Mouse (Mus musculus) forebrain, embryonic 16.5 days (tissue): ENCODE data around the gene AI481877. TPM values are rescaled to one million over a fixed set of nuclear protein-coding genes. Genes with fewer than 3 reads are reported as not detected.
"Not testable (repeated sequence)": the region's sequence is repeated elsewhere in the genome, so short reads cannot be mapped to it uniquely, and the experiment has no call there.

Experiments
- ATAC-seq: fragments of 200-750 bp; cut with Nextera tagmentation; 2 replicates; pipeline ENCODE4 v1.8.0; 2017; ENCODE audit warnings: mild to moderate bottlenecking, moderate library complexity
- H3K27ac ChIP-seq: fragments of 300-500 bp; sonication (generic); 2 replicates; pipeline ENCODE4 v1.5.1; 2014; ENCODE audit warnings: low read length, control low read depth
- H3K27me3 ChIP-seq: fragments of 300-500 bp; sonication (generic); replicated peaks from 2 replicates; pipeline ENCODE4 v1.6.1; 2014; ENCODE audit warnings: low read length; ENCODE audit not compliant: control insufficient read depth, insufficient read depth
- H3K36me3 ChIP-seq: fragments of 300-500 bp; sonication (generic); 2 replicates; pipeline ENCODE4 v1.6.1; 2014; ENCODE audit not compliant: control insufficient read depth, insufficient read depth
- H3K4me1 ChIP-seq: fragments of 300-500 bp; sonication (generic); replicated peaks from 2 replicates; pipeline ENCODE4 v1.6.1; 2014; ENCODE audit warnings: low read length; ENCODE audit not compliant: control insufficient read depth, insufficient read depth
- H3K4me2 ChIP-seq: fragments of 300-500 bp; sonication (generic); 2 replicates; pipeline ENCODE4 v1.6.1; 2014; ENCODE audit warnings: mild to moderate bottlenecking, low read length, control low read depth
- H3K4me3 ChIP-seq: fragments of 300-500 bp; sonication (generic); replicated peaks from 2 replicates; pipeline ENCODE4 v1.5.1; 2014; ENCODE audit warnings: mild to moderate bottlenecking, low read length, control low read depth
- H3K9ac ChIP-seq: fragments of 300-500 bp; sonication (generic); replicated peaks from 2 replicates; pipeline ENCODE4 v1.6.1; 2014; ENCODE audit warnings: low read depth, low read length, control low read depth
- H3K9me3 ChIP-seq: fragments of 300-500 bp; sonication (generic); 2 replicates; pipeline ENCODE4 v1.6.1; 2016; ENCODE audit warnings: low read length; ENCODE audit not compliant: control insufficient read depth
- WGBS: fragments of 180-500 bp; shearing (Covaris S2); extraction: QIAGEN DNeasy Blood & Tissue Kit; methylation state at CpG from one replicate; pipeline ENCODE4 v1.1.7; 2014; 5-methylcytosine and 5-hydroxymethylcytosine counted together
- polyA plus RNA-seq: library from polyadenylated mRNA; unstranded; fragments of >200 nt; fragmentation: Nextera tagmentation; extraction: Ambion mirVana; gene quantifications from 2 replicates; pipeline ENCODE4 v1.2.1, GENCODE M21; 2015

Gene AI481877
- not detected in 2 replicates for polyA plus RNA-seq

DNA sequence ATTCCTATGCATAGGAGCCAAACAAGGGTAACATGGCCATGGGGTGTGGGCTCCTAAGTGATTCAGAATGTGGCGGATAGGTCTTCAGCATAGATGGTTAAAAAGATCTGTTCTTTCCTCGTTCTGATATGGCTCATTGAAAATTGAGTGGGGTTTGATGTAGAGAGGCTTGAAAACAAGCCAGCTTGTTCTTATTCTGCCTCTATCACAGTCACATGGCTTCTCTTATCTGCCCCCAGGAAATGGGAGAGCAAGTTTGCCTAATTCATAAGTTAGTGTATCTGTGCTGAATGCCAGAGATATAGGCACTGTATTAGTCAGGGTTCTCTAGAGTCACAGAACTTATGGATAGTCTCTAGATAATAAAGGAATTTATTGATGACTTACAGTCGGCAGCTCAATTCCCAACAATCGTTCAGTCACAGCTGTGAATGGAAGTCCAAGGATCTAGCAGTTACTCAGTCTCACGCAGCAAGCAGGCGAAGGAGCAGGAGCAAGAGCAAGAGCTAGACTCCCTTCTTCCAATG is at the start of gene AI481877:
Gene AI481877 (minus strand): TSS at position 477 of the 527 bp plus-strand sequence.
- not testable (repeated sequence) for H3K9ac ChIP-seq, H3K36me3 ChIP-seq, H3K27me3 ChIP-seq, H3K9me3 ChIP-seq, H3K4me2 ChIP-seq, H3K4me1 ChIP-seq, H3K27ac ChIP-seq, ATAC-seq, H3K4me3 ChIP-seq
- WGBS, result 84% methylated on average over 2 of the region's 6 CpGs

- H3K36me3 ChIP-seq, result no peaks in the 10 kb centered on the region
- peak overlapping the region; percentile 64 for H3K4me2 ChIP-seq
- no peaks in the 10 kb centered on the region for H3K9me3 ChIP-seq
- H3K4me3 ChIP-seq, result peak overlapping the region; percentile 99
- WGBS, result 15% methylated on average over 4 of the region's 4 CpGs
- H3K9ac ChIP-seq, result peak overlapping the region; percentile 99
- no peaks in the 10 kb centered on the region for H3K27me3 ChIP-seq
- H3K4me1 ChIP-seq, result peaks cover 13% of the 10 kb centered on the region
- ATAC-seq, result peak; percentile 7; the same call in 1 of the 2 replicates
- H3K27ac ChIP-seq, result peak overlapping the region; percentile 97
Observed at GRCm38 (mm10) chr4:59188474-59188801, 49.7 kb upstream of the AI481877 start.

DNA sequence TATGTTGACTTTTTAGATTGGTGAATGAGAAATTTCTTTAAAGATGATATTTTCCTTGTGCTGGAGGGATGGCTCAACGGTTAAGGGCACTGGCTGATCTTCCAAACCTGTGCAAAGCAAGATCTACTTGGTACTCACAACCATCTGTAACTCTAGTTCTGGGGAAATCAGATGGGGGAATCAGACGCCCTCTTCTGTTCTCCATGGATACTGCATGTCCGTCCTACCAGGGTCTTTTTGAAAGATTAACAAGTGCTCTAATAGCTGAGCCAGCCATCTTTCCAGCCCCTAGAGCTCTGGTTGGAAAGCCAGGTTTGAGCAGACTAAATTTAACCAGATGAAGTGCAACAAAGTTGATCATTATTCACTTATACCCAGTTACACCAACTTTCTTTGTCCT is 48.5 kb upstream of the AI481877 start:
- 21% methylated on average over 3 of the region's 3 CpGs for WGBS
- Histone ChIP-seq H3K4me2 (no peak overlapping the region), H3K9ac (no peak overlapping the region), H3K27me3 (no peaks in the 10 kb centered on the region), H3K9me3 (no peaks in the 10 kb centered on the region), H3K4me3 (no peak overlapping the region), H3K27ac (no peak overlapping the region), H3K36me3 (no peaks in the 10 kb centered on the region), H3K4me1 (peaks cover 13% of the 10 kb centered on the region)
- ATAC-seq, result no peak

DNA sequence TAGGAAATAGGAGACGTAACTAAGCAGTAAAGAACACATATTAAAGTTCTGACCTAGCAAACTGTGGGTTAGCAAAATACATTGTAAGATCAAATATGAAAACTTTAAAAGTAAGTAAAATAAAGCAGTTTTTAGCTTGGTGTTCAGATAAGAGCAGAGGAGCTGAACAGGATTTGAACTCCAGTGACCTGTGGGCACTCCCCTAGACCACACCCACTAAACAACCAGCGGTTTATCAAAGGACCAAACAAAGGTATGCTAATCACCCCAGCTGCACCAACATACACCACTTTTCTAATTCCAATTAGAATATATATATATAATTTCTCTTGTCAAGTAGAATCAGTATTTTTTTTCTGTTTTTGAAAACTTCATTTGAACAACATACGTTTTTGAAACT is 46.9 kb upstream of the AI481877 start:
- H3K4me3 ChIP-seq, result no peak overlapping the region
- ATAC-seq, result no peak
- no peaks in the 10 kb centered on the region for H3K27me3 ChIP-seq
- no peak overlapping the region for H3K4me2 ChIP-seq
- no peak overlapping the region for H3K27ac ChIP-seq
- no peaks in the 10 kb centered on the region for H3K36me3 ChIP-seq
- H3K9ac ChIP-seq, result no peak overlapping the region
- 69% methylated on average over 3 of the region's 3 CpGs for WGBS
- no peaks in the 10 kb centered on the region for H3K9me3 ChIP-seq
- peaks cover 12% of the 10 kb centered on the region for H3K4me1 ChIP-seq

GRCm38 (mm10) chr4:59181320-59182271 is 42.8 kb upstream of the AI481877 start:
- Histone ChIP-seq H3K4me1 (peaks cover 5% of the 10 kb centered on the region), H3K4me2 (no peak overlapping the region), H3K27ac (no peak overlapping the region), H3K27me3 (no peaks in the 10 kb centered on the region), H3K4me3 (no peak overlapping the region), H3K9ac (no peak overlapping the region), H3K36me3 (no peaks in the 10 kb centered on the region), H3K9me3 (no peaks in the 10 kb centered on the region)
- 33% methylated on average over 5 of the region's 5 CpGs for WGBS
- ATAC-seq, result peak; percentile 45; the same call in 1 of the 2 replicates

DNA sequence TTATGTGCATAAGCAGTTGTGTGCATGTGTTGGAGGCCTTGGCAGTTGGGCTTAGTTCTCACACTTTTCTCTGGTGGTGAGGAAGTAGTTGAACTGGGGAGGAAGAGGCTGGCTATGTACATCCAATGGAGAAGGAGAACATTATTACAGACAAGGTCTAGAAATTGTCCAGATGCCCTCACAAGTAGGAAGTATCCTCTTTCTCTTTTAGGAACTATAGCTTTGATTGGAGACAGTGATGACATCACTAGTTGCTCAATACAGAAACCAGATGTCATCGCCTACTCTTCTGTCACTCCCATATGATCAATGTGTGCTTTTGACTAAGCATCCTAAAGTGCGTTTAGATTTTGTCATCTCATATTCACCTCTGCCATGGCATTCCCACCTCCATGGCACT is 38.8 kb upstream of the AI481877 start:
- Histone ChIP-seq H3K27ac (no peak overlapping the region), H3K27me3 (no peaks in the 10 kb centered on the region), H3K4me3 (no peak overlapping the region), H3K4me2 (no peak overlapping the region), H3K9ac (no peak overlapping the region), H3K36me3 (no peaks in the 10 kb centered on the region), H3K4me1 (peaks cover 5% of the 10 kb centered on the region), H3K9me3 (no peaks in the 10 kb centered on the region)
- no peak for ATAC-seq
- 95% methylated on average over 2 of the region's 2 CpGs for WGBS

- Histone ChIP-seq H3K36me3 (no peaks in the 10 kb centered on the region), H3K9ac (no peak overlapping the region), H3K4me3 (no peak overlapping the region), H3K27ac (no peak overlapping the region), H3K9me3 (no peaks in the 10 kb centered on the region), H3K4me1 (no peaks in the 10 kb centered on the region), H3K27me3 (no peaks in the 10 kb centered on the region), H3K4me2 (no peak overlapping the region)
- no peak for ATAC-seq
- WGBS, result 69% methylated on average over 6 of the region's 6 CpGs
Observed at GRCm38 (mm10) chr4:59175929-59176328, 37.1 kb upstream of the AI481877 start.

GRCm38 (mm10) chr4:59175003-59175402 is 36.2 kb upstream of the AI481877 start:
- Histone ChIP-seq H3K9ac (no peak overlapping the region), H3K27ac (no peak overlapping the region), H3K36me3 (no peaks in the 10 kb centered on the region), H3K9me3 (no peaks in the 10 kb centered on the region), H3K27me3 (no peaks in the 10 kb centered on the region), H3K4me1 (no peaks in the 10 kb centered on the region), H3K4me2 (no peak overlapping the region), H3K4me3 (no peak overlapping the region)
- no peak for ATAC-seq
- WGBS, result 74% methylated on average over 4 of the region's 4 CpGs

- Histone ChIP-seq H3K4me2 (no peak overlapping the region), H3K9me3 (no peaks in the 10 kb centered on the region), H3K27me3 (no peaks in the 10 kb centered on the region), H3K4me1 (no peaks in the 10 kb centered on the region), H3K36me3 (no peaks in the 10 kb centered on the region), H3K4me3 (no peak overlapping the region), H3K9ac (no peak overlapping the region), H3K27ac (no peak overlapping the region)
- no peak for ATAC-seq
- 86% methylated on average over 2 of the region's 2 CpGs for WGBS
Observed at GRCm38 (mm10) chr4:59173181-59173922, 34.6 kb upstream of the AI481877 start.
